Mouse (Mus musculus) CD4-positive, CD25-positive, alpha-beta regulatory T cell (primary cell): ENCODE measurements around the gene 3830403N18Rik. TPM values are rescaled to one million over a fixed set of nuclear protein-coding genes. Genes with fewer than 3 reads are reported as not detected.

Source experiments
- polyA plus RNA-seq: library from polyadenylated mRNA; unstranded; fragments of 100-300 nt; shearing (Covaris generic); gene quantifications from one replicate; pipeline ENCODE4 v1.2.1, GENCODE M21; 2017

The 3830403N18Rik gene
- 1.5 TPM for polyA plus RNA-seq

DNA sequence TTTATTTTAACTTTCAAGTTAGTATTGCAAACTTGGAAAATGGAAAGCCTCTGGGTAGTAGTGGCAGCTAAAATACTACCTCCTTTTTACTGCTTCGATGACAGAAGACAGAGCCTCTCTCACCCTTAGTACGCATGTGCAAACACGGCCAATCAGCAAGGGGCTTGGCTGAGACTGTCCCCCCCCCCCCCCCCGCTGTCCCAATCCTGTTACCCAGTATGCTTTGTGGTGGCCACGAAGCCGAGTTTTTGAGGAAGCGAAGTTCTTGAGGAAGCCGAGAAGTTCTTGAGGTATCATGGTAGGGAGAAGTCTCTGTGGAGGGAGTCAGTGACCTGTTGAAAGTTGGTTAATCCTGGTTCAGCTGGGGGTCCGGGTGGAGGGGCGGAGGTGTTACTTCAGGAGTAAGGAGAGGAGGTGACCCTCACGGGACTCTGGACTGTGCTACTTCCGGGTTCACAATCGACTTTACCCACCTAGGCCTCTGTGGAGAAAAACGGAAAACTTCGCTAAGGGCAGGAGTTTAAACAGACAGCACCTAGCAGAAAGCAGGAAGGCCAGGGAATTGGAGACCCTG, at the start of gene 3830403N18Rik:
Gene 3830403N18Rik, plus strand, starts transcription at position 237 of the 574 bp plus-strand sequence.

Other genes with a start within 250 kb of the 3830403N18Rik start
- not detected for gene Gm773, start 76.3 kb downstream of the 3830403N18Rik start, polyA plus RNA-seq
- gene Zfp449, start 209.8 kb downstream of the 3830403N18Rik start, polyA plus RNA-seq, result 0.77 TPM
- 8.3 TPM for gene Smim10l2a, start 238.0 kb downstream of the 3830403N18Rik start, polyA plus RNA-seq